Mouse (Mus musculus) stomach, embryonic 14.5 days (tissue): Measurements from ENCODE around the gene Brd1. TPM values are rescaled to one million over a fixed set of nuclear protein-coding genes. Genes with fewer than 3 reads are reported as not detected.

Source experiments
- ATAC-seq: fragments of 200-750 bp; cut with Nextera tagmentation; 2 replicates; pipeline ENCODE4 v1.8.0; 2017; ENCODE audit warnings: low read depth, moderate TSS enrichment; ENCODE audit not compliant: insufficient number of reproducible peaks, insufficient read depth, low FRiP score
- H3K27ac ChIP-seq: fragments of 300-500 bp; sonication (generic); 2 replicates; pipeline ENCODE4 v1.5.1; 2014; ENCODE audit warnings: mild to moderate bottlenecking, low read length, moderate library complexity, mixed read lengths
- H3K27me3 ChIP-seq: fragments of 300-500 bp; sonication (generic); 2 replicates; pipeline ENCODE4 v1.6.1; 2014; ENCODE audit warnings: low read length, control low read depth, mixed read lengths; ENCODE audit not compliant: control insufficient read depth, insufficient read depth
- H3K36me3 ChIP-seq: fragments of 300-500 bp; sonication (generic); 2 replicates; pipeline ENCODE4 v1.6.1; 2014; ENCODE audit warnings: mild to moderate bottlenecking, control low read depth, low read length, moderate library complexity, mixed read lengths; ENCODE audit not compliant: control insufficient read depth, insufficient read depth
- H3K4me1 ChIP-seq: fragments of 300-500 bp; sonication (generic); 2 replicates; pipeline ENCODE4 v1.6.1; 2014; ENCODE audit warnings: low read length, control low read depth, mixed read lengths; ENCODE audit not compliant: control insufficient read depth, insufficient read depth
- H3K4me2 ChIP-seq: fragments of 300-500 bp; sonication (generic); replicated peaks from 2 replicates; pipeline ENCODE4 v1.6.1; 2014; ENCODE audit warnings: low read depth, low read length, control low read depth
- H3K4me3 ChIP-seq: fragments of 300-500 bp; sonication (generic); 2 replicates; pipeline ENCODE4 v1.5.1; 2014; ENCODE audit warnings: low read depth, low read length, control low read depth
- H3K9ac ChIP-seq: fragments of 300-500 bp; sonication (generic); replicated peaks from 2 replicates; pipeline ENCODE4 v1.6.1; 2014; ENCODE audit warnings: low read depth, mild to moderate bottlenecking, control low read depth, low read length, moderate library complexity, mixed read lengths
- H3K9me3 ChIP-seq: fragments of 300-500 bp; sonication (generic); 2 replicates; pipeline ENCODE4 v1.6.1; 2016; ENCODE audit warnings: low read depth, low read length, control low read depth; ENCODE audit not compliant: control insufficient read depth
- WGBS: fragments of 180-500 bp; shearing (Covaris S2); extraction: QIAGEN DNeasy Blood & Tissue Kit; methylation state at CpG from one replicate; pipeline ENCODE4 v1.1.7; 2014; 5-methylcytosine and 5-hydroxymethylcytosine counted together
- polyA plus RNA-seq: library from polyadenylated mRNA; unstranded; fragments of >200 nt; fragmentation: Nextera tagmentation; extraction: Ambion mirVana; gene quantifications from 2 replicates; pipeline ENCODE4 v1.2.1, GENCODE M21; 2014

The Brd1 gene
- polyA plus RNA-seq, 1 experiment from 2014 or later: 29.7 TPM

DNA sequence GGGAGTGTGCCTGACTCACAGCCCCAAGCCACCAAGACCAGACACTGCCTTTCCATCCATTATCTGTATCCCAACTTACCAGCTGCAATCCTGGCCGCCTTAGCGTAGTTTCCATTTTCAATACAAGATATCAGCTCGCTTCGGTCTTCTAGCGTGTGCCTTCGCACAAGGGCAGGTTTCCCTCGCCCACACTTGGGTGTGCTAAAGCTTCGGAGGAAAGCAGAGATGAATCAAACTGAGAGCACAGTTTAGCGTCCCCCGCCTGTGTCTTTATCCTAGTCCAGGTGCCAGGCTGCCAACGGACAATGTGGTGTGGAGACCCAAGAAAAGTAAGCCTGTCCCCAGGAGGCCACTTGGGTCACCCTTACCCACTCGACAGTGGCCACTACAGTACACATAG lies 42.9 kb downstream of the Brd1 start:
- Histone ChIP-seq H3K4me1 (no peaks in the 10 kb centered on the region), H3K27ac (no peak overlapping the region), H3K9me3 (no peaks in the 10 kb centered on the region), H3K4me2 (no peak overlapping the region), H3K36me3 (peaks cover 78% of the 10 kb centered on the region), H3K27me3 (no peaks in the 10 kb centered on the region), H3K4me3 (no peak overlapping the region), H3K9ac (no peak overlapping the region)
- WGBS: 94% methylated on average over 12 of the region's 12 CpGs
- no peak for ATAC-seq

- Histone ChIP-seq H3K27ac (no peak overlapping the region), H3K27me3 (no peaks in the 10 kb centered on the region), H3K4me3 (no peak overlapping the region), H3K4me1 (no peaks in the 10 kb centered on the region), H3K9me3 (no peaks in the 10 kb centered on the region), H3K9ac (no peak overlapping the region), H3K36me3 (peaks cover 59% of the 10 kb centered on the region), H3K4me2 (no peak overlapping the region)
- 85% methylated on average over 10 of the region's 10 CpGs for WGBS
- no peak for ATAC-seq
Measured at GRCm38 (mm10) chr15:88688120-88688519, 45.9 kb downstream of the Brd1 start.

GRCm38 (mm10) chr15:88686725-88687124 lies 47.3 kb downstream of the Brd1 start:
- no peak for ATAC-seq
- 95% methylated on average over 5 of the region's 5 CpGs for WGBS
- H3K4me3 ChIP-seq: no peak overlapping the region
- H3K27ac ChIP-seq: no peak overlapping the region
- no peaks in the 10 kb centered on the region for H3K4me1 ChIP-seq
- no peak overlapping the region for H3K4me2 ChIP-seq
- H3K9me3 ChIP-seq: no peaks in the 10 kb centered on the region
- H3K27me3 ChIP-seq: no peaks in the 10 kb centered on the region
- H3K36me3 ChIP-seq: peaks cover 53% of the 10 kb centered on the region
- no peak overlapping the region for H3K9ac ChIP-seq

GRCm38 (mm10) chr15:88684039-88684438 lies 50.0 kb downstream of the Brd1 start:
- Histone ChIP-seq H3K4me2 (no peak overlapping the region), H3K9me3 (no peaks in the 10 kb centered on the region), H3K36me3 (peaks cover 26% of the 10 kb centered on the region), H3K4me3 (no peak overlapping the region), H3K27ac (no peak overlapping the region), H3K4me1 (no peaks in the 10 kb centered on the region), H3K9ac (no peak overlapping the region), H3K27me3 (no peaks in the 10 kb centered on the region)
- 67% methylated on average over 6 of the region's 6 CpGs for WGBS
- no peak for ATAC-seq

GRCm38 (mm10) chr15:88680931-88681330 lies 53.1 kb downstream of the Brd1 start:
- Histone ChIP-seq H3K9me3 (no peaks in the 10 kb centered on the region), H3K27me3 (no peaks in the 10 kb centered on the region), H3K27ac (no peak overlapping the region), H3K4me1 (no peaks in the 10 kb centered on the region), H3K36me3 (no peaks in the 10 kb centered on the region), H3K4me3 (no peak overlapping the region), H3K4me2 (no peak overlapping the region), H3K9ac (no peak overlapping the region)
- ATAC-seq: no peak
- 81% methylated on average over 5 of the region's 5 CpGs for WGBS

DNA sequence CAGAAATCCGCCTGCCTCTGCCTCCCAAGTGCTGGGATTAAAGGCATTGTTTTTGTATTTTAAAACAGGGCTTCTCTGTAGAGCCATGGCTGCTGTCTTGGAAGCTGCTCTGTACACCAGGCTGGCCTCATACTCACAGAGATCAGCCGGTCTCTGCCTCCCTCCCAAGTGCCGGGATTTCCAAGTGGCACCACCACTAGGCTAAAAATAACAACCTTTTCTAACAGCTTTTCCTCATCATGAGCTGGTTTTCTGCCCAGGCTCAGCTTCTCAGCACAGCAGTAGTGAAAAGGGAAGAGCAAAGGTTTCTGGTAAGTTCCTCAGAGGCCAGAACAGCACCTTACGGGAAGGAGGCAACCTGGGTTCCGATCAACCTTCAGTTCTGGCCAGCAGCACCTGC lies 56.5 kb downstream of the Brd1 start:
- ATAC-seq: no peak
- Histone ChIP-seq H3K4me1 (no peaks in the 10 kb centered on the region), H3K27me3 (no peaks in the 10 kb centered on the region)

GRCm38 (mm10) chr15:88675998-88676397 lies 58.0 kb downstream of the Brd1 start:
- H3K4me2 ChIP-seq: no peak overlapping the region
- H3K4me1 ChIP-seq: no peaks in the 10 kb centered on the region
- no peaks in the 10 kb centered on the region for H3K36me3 ChIP-seq
- H3K27me3 ChIP-seq: no peaks in the 10 kb centered on the region
- no peak for ATAC-seq
- H3K9ac ChIP-seq: no peak overlapping the region
- H3K27ac ChIP-seq: no peak overlapping the region
- WGBS: 70% methylated on average over 5 of the region's 5 CpGs
- no peak overlapping the region for H3K4me3 ChIP-seq
- H3K9me3 ChIP-seq: no peaks in the 10 kb centered on the region

More for the DNA sequence above, 56.5 kb downstream of the Brd1 start:
- Histone ChIP-seq H3K9me3 (no peaks in the 10 kb centered on the region), H3K4me2 (no peak overlapping the region), H3K4me3 (no peak overlapping the region), H3K36me3 (no peaks in the 10 kb centered on the region), H3K27ac (no peak overlapping the region), H3K9ac (no peak overlapping the region)
- WGBS: 84% methylated on average over 5 of the region's 5 CpGs

DNA sequence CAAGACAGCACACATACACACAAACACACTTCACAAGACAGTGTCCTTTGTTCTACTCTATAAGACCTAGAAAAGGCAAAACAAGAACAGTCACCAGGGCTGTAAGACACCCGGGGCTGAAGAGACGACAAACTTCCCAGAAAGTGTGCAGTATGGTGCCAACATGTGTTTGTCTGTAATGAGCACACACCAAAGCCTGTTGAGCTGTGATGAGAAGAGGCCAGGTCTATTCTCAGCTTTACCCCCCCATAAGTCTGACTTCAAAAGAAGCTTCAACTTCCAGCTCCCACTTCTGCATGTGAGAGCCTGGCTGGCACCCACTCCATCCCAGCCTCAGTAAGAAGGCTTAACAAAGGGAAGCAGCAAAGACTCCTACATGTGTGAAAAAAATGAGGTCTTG lies 65.3 kb downstream of the Brd1 start:
- no peak overlapping the region for H3K4me3 ChIP-seq
- H3K36me3 ChIP-seq: no peaks in the 10 kb centered on the region
- H3K4me2 ChIP-seq: no peak overlapping the region
- no peak for ATAC-seq
- no peaks in the 10 kb centered on the region for H3K4me1 ChIP-seq
- 87% methylated on average over 2 of the region's 2 CpGs for WGBS
- no peak overlapping the region for H3K27ac ChIP-seq
- H3K9me3 ChIP-seq: no peaks in the 10 kb centered on the region
- no peaks in the 10 kb centered on the region for H3K27me3 ChIP-seq
- no peak overlapping the region for H3K9ac ChIP-seq

- Histone ChIP-seq H3K27ac (no peak overlapping the region), H3K4me2 (no peak overlapping the region), H3K27me3 (peaks cover 6% of the 10 kb centered on the region; the same call in 1 of the 2 replicates), H3K9me3 (no peaks in the 10 kb centered on the region), H3K9ac (no peak overlapping the region), H3K4me3 (no peak overlapping the region), H3K36me3 (no peaks in the 10 kb centered on the region), H3K4me1 (no peaks in the 10 kb centered on the region)
- 86% methylated on average over 3 of the region's 3 CpGs for WGBS
- ATAC-seq: no peak
Measured at GRCm38 (mm10) chr15:88667653-88668052, 66.4 kb downstream of the Brd1 start.
